Mouse (Mus musculus) neutrophil, adult 5-6 weeks (primary cell): ENCODE results near the gene Gm20517. TPM values are rescaled to one million over a fixed set of nuclear protein-coding genes. Genes with fewer than 3 reads are reported as not detected.
A peak's percentile ranks its signal among the peaks of the same experiment; 100 is the strongest.
"Not testable (repeated sequence)": the region's sequence is repeated elsewhere in the genome, so short reads cannot be mapped to it uniquely, and the experiment has no call there.

ENCODE experiments used
- ATAC-seq: fragments of 151-379, 151-347 bp; 2 replicates; pipeline ENCODE4 v1.8.0; 2017; ENCODE audit warnings: mild to moderate bottlenecking, moderate TSS enrichment; ENCODE audit not compliant: insufficient number of reproducible peaks, poor library complexity, low FRiP score, severe bottlenecking; ENCODE audit errors: extremely low read depth
- total RNA-seq: library from RNA; stranded (forward); fragments of 200-1000 nt; gene quantifications from 2 replicates; pipeline ENCODE4 v1.2.3, GENCODE M21; 2017

Gm20517 gene
- total RNA-seq, 1 experiment from 2014 or later = 3.3 TPM

DNA sequence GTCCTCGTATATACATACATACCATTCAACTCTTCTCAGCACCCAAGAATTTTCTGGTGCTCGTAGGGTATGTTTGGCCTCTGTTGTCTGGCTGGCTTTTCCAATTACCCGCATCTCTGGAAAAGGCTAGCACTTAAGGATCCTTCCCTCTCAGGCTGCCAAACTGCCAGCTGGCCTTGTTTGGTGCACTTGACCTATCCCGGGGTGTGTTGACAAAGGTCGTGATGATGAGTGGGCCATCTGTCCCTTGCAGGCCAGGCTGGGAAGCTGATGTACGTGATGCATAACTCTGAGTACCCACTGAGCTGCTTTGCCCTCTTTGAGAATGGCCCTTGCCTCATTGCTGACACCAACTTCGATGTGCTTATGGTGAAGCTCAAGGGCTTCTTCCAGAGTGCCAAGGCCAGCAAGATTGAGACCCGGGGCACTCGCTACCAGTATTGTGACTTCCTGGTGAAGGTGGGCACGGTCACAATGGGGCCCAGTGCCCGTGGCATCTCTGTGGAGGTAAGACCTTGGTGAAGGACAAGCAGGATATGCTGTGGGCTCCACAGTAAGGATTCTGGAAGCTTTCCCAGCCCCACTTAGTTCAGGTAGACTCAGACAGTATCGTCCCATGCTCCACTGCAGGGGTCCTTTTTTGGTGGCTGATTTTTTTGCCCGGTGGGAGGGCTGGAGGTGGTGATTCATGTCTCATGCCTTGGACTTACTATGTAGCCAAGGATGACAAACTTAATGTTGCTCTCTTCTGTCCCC, 7.3 kb downstream of the Gm20517 start:
- no peak for ATAC-seq

- ATAC-seq = no peak
Measured at GRCm38 (mm10) chr17:47622912-47623554, 11.6 kb downstream of the Gm20517 start.

- ATAC-seq = not testable (repeated sequence)
Measured at GRCm38 (mm10) chr17:47624572-47624971, 13.2 kb downstream of the Gm20517 start.

- no peak for ATAC-seq
Measured at GRCm38 (mm10) chr17:47625088-47625487, 13.7 kb downstream of the Gm20517 start.

DNA sequence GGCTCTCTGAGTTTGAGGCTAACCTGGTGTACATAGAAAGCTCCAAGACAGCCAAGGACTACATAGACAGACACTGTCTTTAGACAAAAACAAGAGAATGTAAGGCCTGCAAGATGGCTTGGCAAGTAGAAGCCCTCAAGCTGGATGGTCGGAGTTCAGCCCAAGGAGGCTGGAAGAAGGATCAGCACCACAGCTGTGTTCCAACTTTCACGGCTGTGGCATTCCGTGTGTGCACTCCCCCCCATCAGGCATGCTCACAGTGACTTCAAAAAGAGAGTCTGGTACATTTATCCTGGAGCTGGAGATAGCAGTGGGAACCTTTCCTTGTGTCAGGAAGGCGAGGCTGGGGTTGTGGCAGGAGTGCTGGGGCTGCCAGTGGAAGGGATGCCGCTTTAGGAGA, 14.6 kb downstream of the Gm20517 start:
- ATAC-seq = no peak

DNA sequence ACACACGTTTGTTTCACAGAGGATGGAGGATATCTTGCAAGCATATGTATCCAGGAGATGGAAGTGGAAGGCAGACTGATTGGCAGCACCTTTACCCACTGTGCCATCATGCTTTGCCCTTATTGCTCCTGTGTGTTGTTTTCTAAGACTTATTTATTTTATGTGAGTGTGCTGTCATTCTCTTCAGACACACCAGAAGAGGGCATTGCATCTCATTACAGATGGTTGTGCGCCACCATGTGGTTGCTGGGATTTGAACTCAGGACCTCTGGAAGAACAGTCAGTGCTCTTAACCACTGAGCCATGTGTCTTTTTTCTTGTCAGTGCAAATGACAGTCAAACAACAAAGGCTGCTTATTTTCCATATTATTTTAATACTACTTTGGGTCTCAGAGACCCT, 16.4 kb downstream of the Gm20517 start:
- ATAC-seq = no peak

GRCm38 (mm10) chr17:47628851-47629676, 17.7 kb downstream of the Gm20517 start:
- peak; percentile 94 for ATAC-seq

DNA sequence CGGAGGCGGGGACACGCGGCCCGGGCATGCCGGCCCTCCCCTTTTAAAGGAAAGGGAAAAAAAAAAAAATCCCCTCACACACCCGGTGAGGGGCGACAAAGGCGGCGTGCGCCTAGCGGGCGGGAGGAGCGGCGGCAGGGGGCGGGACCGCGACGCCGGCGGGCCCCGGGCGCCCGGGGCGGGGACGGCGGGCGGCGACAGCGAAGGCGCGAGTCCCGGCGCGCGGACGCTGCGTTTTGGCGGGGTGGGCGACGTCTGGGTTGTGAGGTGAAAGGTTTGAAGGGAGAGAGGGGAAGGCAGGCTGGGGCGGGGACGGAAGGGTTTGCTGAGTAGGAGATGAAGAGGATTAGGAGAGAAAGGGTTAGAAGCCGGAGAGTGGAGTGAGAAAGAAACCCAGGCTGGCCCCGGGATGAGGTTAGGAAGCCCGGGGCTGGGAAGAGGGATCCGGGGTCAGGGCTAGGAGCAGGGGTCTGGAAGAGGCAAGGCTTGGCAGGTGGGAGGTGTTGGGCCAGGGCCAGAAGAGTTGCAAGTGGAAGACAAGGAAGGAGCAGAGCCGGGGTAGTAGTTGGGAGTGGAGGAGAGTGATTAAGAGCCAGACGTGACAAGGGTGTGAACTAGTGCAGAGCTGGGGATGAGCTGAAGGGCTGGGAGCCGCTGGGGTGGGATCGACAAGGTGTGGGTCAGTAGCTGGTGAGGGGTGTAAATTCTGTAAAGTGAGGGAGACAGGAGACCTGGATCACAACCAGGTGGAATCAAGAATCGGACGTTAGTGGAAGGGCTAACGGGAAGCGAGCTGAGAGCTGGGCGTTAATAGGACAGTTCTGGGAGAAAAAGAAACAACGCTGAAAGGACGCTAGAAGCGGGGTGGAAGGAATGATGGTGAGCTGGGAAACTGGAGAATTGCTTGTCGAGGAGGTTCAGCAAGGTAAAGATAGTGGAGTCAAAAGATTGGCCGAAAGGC, 18.6 kb downstream of the Gm20517 start:
- ATAC-seq = no peak

DNA sequence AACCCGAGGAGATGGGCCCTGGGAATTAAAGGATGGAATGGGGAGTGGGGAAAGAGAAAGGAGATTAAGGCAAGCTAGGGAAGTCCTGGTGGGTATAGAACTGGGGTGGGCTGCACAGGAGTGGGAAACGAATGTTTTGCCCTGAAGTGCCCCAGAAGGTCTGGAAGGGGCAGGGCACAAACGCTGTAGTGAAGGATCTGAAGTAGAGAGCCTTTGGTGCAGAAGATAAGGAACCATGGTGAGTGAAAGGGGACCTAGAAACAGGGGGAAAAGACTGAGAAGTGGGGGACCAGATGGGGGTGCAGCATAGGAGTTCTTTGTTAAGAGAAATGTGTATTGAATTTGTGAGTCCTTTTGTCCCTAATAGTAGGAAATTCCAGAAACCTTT, 19.3 kb downstream of the Gm20517 start, which contains the start of gene Usp49:
Gene Usp49, plus strand, starts transcription at position 13 of the 388 bp plus-strand sequence.
- no peak for ATAC-seq

- ATAC-seq = no peak
Measured at GRCm38 (mm10) chr17:47632181-47632840, 20.9 kb downstream of the Gm20517 start.

GRCm38 (mm10) chr17:47633999-47634770, 22.8 kb downstream of the Gm20517 start:
- no peak for ATAC-seq

GRCm38 (mm10) chr17:47642992-47643391, 31.6 kb downstream of the Gm20517 start:
- no peak for ATAC-seq

GRCm38 (mm10) chr17:47646683-47647082, 35.3 kb downstream of the Gm20517 start:
- peak; percentile 73 for ATAC-seq

GRCm38 (mm10) chr17:47648966-47649365, 37.6 kb downstream of the Gm20517 start:
- no peak for ATAC-seq

GRCm38 (mm10) chr17:47651953-47652352, 40.6 kb downstream of the Gm20517 start:
- no peak for ATAC-seq

GRCm38 (mm10) chr17:47654346-47654745, 43.0 kb downstream of the Gm20517 start:
- ATAC-seq = not testable (repeated sequence)

DNA sequence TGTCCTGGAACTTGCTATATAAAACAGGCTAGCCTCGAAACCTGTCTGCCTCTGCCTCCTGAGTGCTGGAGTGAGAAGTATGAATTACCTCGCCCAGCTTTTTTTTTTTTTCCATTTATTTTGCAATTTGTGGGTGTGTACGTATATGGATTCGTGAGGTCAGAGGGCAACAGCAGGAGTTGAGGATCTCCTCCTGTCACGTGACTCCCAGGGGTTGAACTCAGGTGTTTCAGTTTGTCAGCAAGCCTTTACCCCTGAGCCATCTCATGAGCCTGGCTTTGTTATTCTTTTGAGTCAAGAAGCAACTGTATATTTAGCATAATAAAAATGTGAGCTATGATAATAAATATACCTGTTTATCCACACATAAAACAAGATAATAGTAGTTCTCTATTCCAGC, 44.3 kb downstream of the Gm20517 start:
- no peak for ATAC-seq
